Mouse (Mus musculus) ES-Bruce4 (cell line): Measurements from ENCODE around the gene Ube2k.

Experiments used
- CTCF ChIP-seq: IDR thresholded peaks from one replicate; pipeline ENCODE4 v1.8.1; 2011; ENCODE audit warnings: low read depth, low read length
- EP300 ChIP-seq: IDR thresholded peaks from 2 replicates; pipeline ENCODE4 v1.6.1; 2011; ENCODE audit warnings: low read depth, low read length; ENCODE audit not compliant: insufficient read depth
- POLR2A ChIP-seq: IDR thresholded peaks from one replicate; pipeline ENCODE4 v1.8.1; 2011; ENCODE audit warnings: low read length; ENCODE audit not compliant: insufficient read depth

DNA sequence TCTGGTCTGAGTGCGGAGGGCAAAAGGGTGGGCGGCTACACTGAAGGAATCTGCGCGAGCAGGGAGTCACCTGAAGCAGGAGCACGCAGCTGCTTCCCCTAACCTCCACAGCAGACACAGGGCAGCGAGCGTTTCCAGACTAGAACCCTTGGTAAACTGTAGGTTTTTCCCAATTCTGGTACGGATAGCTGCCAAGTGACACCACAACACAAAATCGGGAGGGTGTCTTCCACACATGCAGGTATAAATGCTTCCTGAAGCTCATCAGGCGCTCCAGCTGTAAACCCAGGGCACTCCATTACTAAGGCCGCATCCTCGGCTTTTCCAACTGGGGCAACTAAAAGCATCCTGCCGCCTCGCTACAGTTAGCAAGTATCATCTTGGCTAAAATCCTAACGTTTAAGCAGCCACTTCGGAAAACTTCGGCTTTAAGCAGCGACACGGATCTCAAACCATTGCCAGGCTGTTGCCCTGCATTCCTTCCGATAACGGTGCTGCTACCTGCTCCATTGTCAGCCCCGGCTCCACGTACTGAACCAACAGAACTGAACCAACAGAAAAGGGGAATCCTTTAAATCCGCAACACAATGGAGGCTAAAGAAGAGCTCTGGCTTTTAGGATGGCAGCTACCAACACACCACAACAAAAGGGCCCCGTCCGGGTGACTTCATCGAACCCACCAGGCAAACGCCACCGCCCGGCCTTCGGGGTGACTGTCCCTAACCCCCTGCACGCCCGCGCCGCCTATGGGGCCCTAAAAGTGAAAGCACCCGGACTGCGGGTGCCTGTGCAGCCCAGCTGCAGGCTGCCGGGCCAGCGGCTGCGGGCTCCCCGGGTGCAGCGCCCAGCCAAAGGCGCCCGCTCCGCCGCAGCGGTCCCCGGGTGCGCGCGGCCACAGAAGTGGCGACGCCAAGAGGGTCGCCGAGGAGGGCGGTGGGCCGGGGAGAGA is 45.0 kb upstream of the Ube2k start:
- TF ChIP-seq POLR2A (no peak), CTCF (no peak), EP300 (no peak)
